Mouse (Mus musculus) neutrophil, adult 65 days (primary cell): ENCODE results near the gene Gm13278. TPM values are rescaled to one million over a fixed set of nuclear protein-coding genes. Genes with fewer than 3 reads are reported as not detected.

Experiments used
- total RNA-seq: library from RNA; stranded (reverse); gene quantifications from 2 replicates; pipeline ENCODE4 v1.2.4, GENCODE M21; 2023

Gm13278 gene
- total RNA-seq, 1 experiment from 2014 or later, result not detected

Other genes with a start within 250 kb of the Gm13278 start
- gene Ifna15, start 233.3 kb upstream of the Gm13278 start, total RNA-seq, result not detected in 2 replicates
- not detected in 2 replicates for gene Ifna14, start 219.8 kb upstream of the Gm13278 start, total RNA-seq
- gene Ifna9, start 199.2 kb upstream of the Gm13278 start, total RNA-seq, result not detected in 2 replicates
- not detected in 2 replicates for gene Ifna12, start 188.2 kb upstream of the Gm13278 start, total RNA-seq
- gene C87499, start 157.1 kb upstream of the Gm13278 start, total RNA-seq, result not detected in 2 replicates
- not detected in 2 replicates for gene Ifna13, start 147.1 kb upstream of the Gm13278 start, total RNA-seq
- gene Ifna16, start 114.6 kb upstream of the Gm13278 start, total RNA-seq, result not detected in 2 replicates
- gene Ifna2, start 107.6 kb upstream of the Gm13278 start, total RNA-seq, result not detected in 2 replicates
- not detected in 2 replicates for gene Ifnab, start 100.2 kb upstream of the Gm13278 start, total RNA-seq
- 0.63 TPM in 1 of 2 replicates, not detected in the other for gene Gm26566, start 69.7 kb upstream of the Gm13278 start, total RNA-seq
- 48.2 and 49.4 TPM in 2 replicates for gene Klhl9, start 69.1 kb upstream of the Gm13278 start, total RNA-seq
- gene Gm13271, start 36.7 kb upstream of the Gm13278 start, total RNA-seq, result not detected in 2 replicates
- not detected in 2 replicates for gene Gm13283, start 31.4 kb upstream of the Gm13278 start, total RNA-seq
- gene Gm13290, start 17.7 kb upstream of the Gm13278 start, total RNA-seq, result 0.54 TPM in 1 of 2 replicates, not detected in the other
- gene Gm13289, start 14.6 kb upstream of the Gm13278 start, total RNA-seq, result not detected in 2 replicates
- not detected in 2 replicates for gene Gm13272, start 11.7 kb upstream of the Gm13278 start, total RNA-seq
- gene Ifnz, start 9.4 kb upstream of the Gm13278 start, total RNA-seq, result not detected in 2 replicates
- not detected in 2 replicates for gene Gm13276, start 5.8 kb upstream of the Gm13278 start, total RNA-seq
- gene Gm13277, start 2.9 kb upstream of the Gm13278 start, total RNA-seq, result not detected in 2 replicates
- gene Gm13275, start 2.9 kb downstream of the Gm13278 start, total RNA-seq, result not detected in 2 replicates
- gene Gm13279, start 5.8 kb downstream of the Gm13278 start, total RNA-seq, result not detected in 2 replicates
- 0.45 TPM in 1 of 2 replicates, not detected in the other for gene Gm13285, start 8.1 kb downstream of the Gm13278 start, total RNA-seq
- not detected in 2 replicates for gene Gm13287, start 11.7 kb downstream of the Gm13278 start, total RNA-seq
- gene Gm13288, start 14.0 kb downstream of the Gm13278 start, total RNA-seq, result not detected in 2 replicates
- gene Ifna7, start 24.7 kb downstream of the Gm13278 start, total RNA-seq, result not detected in 2 replicates
- not detected in 2 replicates for gene Ifna11, start 28.4 kb downstream of the Gm13278 start, total RNA-seq
- gene Ifna6, start 35.9 kb downstream of the Gm13278 start, total RNA-seq, result not detected in 2 replicates
- gene Ifna5, start 44.0 kb downstream of the Gm13278 start, total RNA-seq, result not detected in 2 replicates
- gene Ifna4, start 50.3 kb downstream of the Gm13278 start, total RNA-seq, result not detected in 2 replicates
- not detected in 2 replicates for gene Ifna1, start 58.5 kb downstream of the Gm13278 start, total RNA-seq
- gene Ifne, start 88.7 kb downstream of the Gm13278 start, total RNA-seq, result not detected in 2 replicates